Mouse (Mus musculus) heart, embryonic 12.5 days (tissue): ENCODE data around the gene Pramel7. TPM values are rescaled to one million over a fixed set of nuclear protein-coding genes. Genes with fewer than 3 reads are reported as not detected.

Experiments
- ATAC-seq: fragments of 200-750 bp; cut with Nextera tagmentation; 2 replicates; pipeline ENCODE4 v1.8.0; 2017; ENCODE audit warnings: moderate TSS enrichment, moderate library complexity; ENCODE audit not compliant: insufficient number of reproducible peaks, low FRiP score
- H3K27ac ChIP-seq: fragments of 300-500 bp; sonication (generic); 2 replicates; pipeline ENCODE4 v1.5.1; 2016; ENCODE audit warnings: mild to moderate bottlenecking, moderate library complexity; ENCODE audit not compliant: poor library complexity, severe bottlenecking
- H3K27me3 ChIP-seq: fragments of 300-500 bp; sonication (generic); replicated peaks from 2 replicates; pipeline ENCODE4 v1.6.1; 2016; ENCODE audit warnings: mild to moderate bottlenecking, moderate library complexity
- H3K36me3 ChIP-seq: fragments of 300-500 bp; sonication (generic); 2 replicates; pipeline ENCODE4 v1.6.1; 2016; ENCODE audit warnings: mild to moderate bottlenecking, moderate library complexity
- H3K4me1 ChIP-seq: fragments of 300-500 bp; sonication (generic); replicated peaks from 2 replicates; pipeline ENCODE4 v1.6.1; 2016; ENCODE audit warnings: mild to moderate bottlenecking
- H3K4me2 ChIP-seq: fragments of 300-500 bp; sonication (generic); 2 replicates; pipeline ENCODE4 v1.6.1; 2016; ENCODE audit warnings: mild to moderate bottlenecking, moderate library complexity
- H3K4me3 ChIP-seq: fragments of 300-500 bp; sonication (generic); 2 replicates; pipeline ENCODE4 v1.5.1; 2016; ENCODE audit warnings: mild to moderate bottlenecking
- H3K9ac ChIP-seq: fragments of 300-500 bp; sonication (generic); 2 replicates; pipeline ENCODE4 v1.6.1; 2016; ENCODE audit warnings: mild to moderate bottlenecking, moderate library complexity
- H3K9me3 ChIP-seq: fragments of 300-500 bp; sonication (generic); replicated peaks from 2 replicates; pipeline ENCODE4 v1.6.1; 2016; ENCODE audit warnings: mild to moderate bottlenecking, moderate library complexity
- WGBS: fragments of 180-500 bp; shearing (Covaris S2); methylation state at CpG from one replicate; pipeline ENCODE4 v1.1.7; 2016; 5-methylcytosine and 5-hydroxymethylcytosine counted together
- polyA plus RNA-seq: library from polyadenylated mRNA; unstranded; fragments of >200 nt; fragmentation: Nextera tagmentation; extraction: Ambion mirVana; gene quantifications from 2 replicates; pipeline ENCODE4 v1.2.1, GENCODE M21; 2016

The Pramel7 gene
- polyA plus RNA-seq, 1 experiment from 2014 or later = not detected

GRCm38 (mm10) chr2:87481158-87481557 is 15.7 kb downstream of the Pramel7 start:
- Histone ChIP-seq H3K27ac (no peak overlapping the region), H3K4me2 (no peak overlapping the region)

GRCm38 (mm10) chr2:87480207-87480606 is 16.7 kb downstream of the Pramel7 start:
- H3K36me3 ChIP-seq = no peaks in the 10 kb centered on the region
- H3K9me3 ChIP-seq = no peaks in the 10 kb centered on the region
- H3K27me3 ChIP-seq = no peaks in the 10 kb centered on the region
- H3K4me2 ChIP-seq = no peak overlapping the region
- no peak overlapping the region for H3K27ac ChIP-seq
- H3K4me1 ChIP-seq = no peaks in the 10 kb centered on the region
- H3K9ac ChIP-seq = no peak overlapping the region
- H3K4me3 ChIP-seq = no peak overlapping the region
- ATAC-seq = no peak

More at GRCm38 (mm10) chr2:87481158-87481557, 15.7 kb downstream of the Pramel7 start:
- WGBS = 63% methylated on average over 4 of the region's 4 CpGs
- Histone ChIP-seq H3K27me3 (no peaks in the 10 kb centered on the region), H3K9ac (no peak overlapping the region), H3K4me1 (no peaks in the 10 kb centered on the region), H3K9me3 (no peaks in the 10 kb centered on the region), H3K36me3 (no peaks in the 10 kb centered on the region), H3K4me3 (no peak overlapping the region)
- no peak for ATAC-seq

GRCm38 (mm10) chr2:87461769-87462168 is 35.1 kb downstream of the Pramel7 start:
- no peak for ATAC-seq
- Histone ChIP-seq H3K4me2 (no peak overlapping the region), H3K4me3 (no peak overlapping the region), H3K27ac (no peak overlapping the region), H3K9ac (no peak overlapping the region), H3K9me3 (0 out of 2 replicates have a peak, but pooled peaks cover 3% of the 10 kb centered on the region), H3K4me1 (no peaks in the 10 kb centered on the region), H3K27me3 (no peaks in the 10 kb centered on the region), H3K36me3 (no peaks in the 10 kb centered on the region)
- WGBS = 84% methylated on average over 4 of the region's 4 CpGs

- H3K36me3 ChIP-seq = no peaks in the 10 kb centered on the region
- no peaks in the 10 kb centered on the region for H3K27me3 ChIP-seq
- no peaks in the 10 kb centered on the region for H3K9me3 ChIP-seq
- no peak for ATAC-seq
- no peak within 1 kb of the TSS for H3K4me2 ChIP-seq
- H3K27ac ChIP-seq = no peak within 1 kb of the TSS
- H3K9ac ChIP-seq = no peak within 1 kb of the TSS
- H3K4me3 ChIP-seq = no peak within 1 kb of the TSS
- H3K4me1 ChIP-seq = no peaks in the 10 kb centered on the region
Observed at GRCm38 (mm10) chr2:87453662-87454061, 43.2 kb downstream of the Pramel7 start, which contains the start of gene Olfr1126. Gene Olfr1126, plus strand, starts transcription at chr2:87453962.

Other genes with a start within 250 kb of the Pramel7 start
- not detected in 2 replicates for gene Olfr1115, start 249.1 kb downstream of the Pramel7 start, polyA plus RNA-seq
- not detected in 2 replicates for gene Olfr1116, start 229.6 kb downstream of the Pramel7 start, polyA plus RNA-seq
- not detected in 2 replicates for gene Olfr1118, start 189.5 kb downstream of the Pramel7 start, polyA plus RNA-seq
- not detected in 2 replicates for gene Olfr1120, start 142.3 kb downstream of the Pramel7 start, polyA plus RNA-seq
- gene Olfr1121, start 127.2 kb downstream of the Pramel7 start, polyA plus RNA-seq = not detected in 2 replicates
- gene Olfr1122, start 111.2 kb downstream of the Pramel7 start, polyA plus RNA-seq = not detected in 2 replicates
- gene Olfr1123, start 80.5 kb downstream of the Pramel7 start, polyA plus RNA-seq = not detected in 2 replicates
- not detected in 2 replicates for gene Olfr1124, start 66.8 kb downstream of the Pramel7 start, polyA plus RNA-seq
- not detected in 2 replicates for gene Olfr1126, start 43.1 kb downstream of the Pramel7 start, polyA plus RNA-seq
- not detected in 2 replicates for gene Pramel6, start 9.5 kb upstream of the Pramel7 start, polyA plus RNA-seq
- not detected in 2 replicates for gene Olfr153, start 34.7 kb upstream of the Pramel7 start, polyA plus RNA-seq
- not detected in 2 replicates for gene Olfr1128, start 48.4 kb upstream of the Pramel7 start, polyA plus RNA-seq
- not detected in 2 replicates for gene Olfr1129, start 76.8 kb upstream of the Pramel7 start, polyA plus RNA-seq
- not detected in 2 replicates for gene Olfr1130, start 109.1 kb upstream of the Pramel7 start, polyA plus RNA-seq
- gene Olfr1131, start 130.0 kb upstream of the Pramel7 start, polyA plus RNA-seq = not detected in 2 replicates
- not detected in 2 replicates for gene Olfr1132, start 140.4 kb upstream of the Pramel7 start, polyA plus RNA-seq
- not detected in 2 replicates for gene Olfr1133, start 150.3 kb upstream of the Pramel7 start, polyA plus RNA-seq
- not detected in 2 replicates for gene Olfr1134, start 161.4 kb upstream of the Pramel7 start, polyA plus RNA-seq
- gene Olfr1135, start 176.6 kb upstream of the Pramel7 start, polyA plus RNA-seq = not detected in 2 replicates
- gene Olfr1136, start 196.9 kb upstream of the Pramel7 start, polyA plus RNA-seq = not detected in 2 replicates
- gene Olfr1137, start 216.1 kb upstream of the Pramel7 start, polyA plus RNA-seq = not detected in 2 replicates
- gene Olfr1138, start 242.9 kb upstream of the Pramel7 start, polyA plus RNA-seq = not detected in 2 replicates
- not detected in 2 replicates for gene Olfr1140, start 246.7 kb upstream of the Pramel7 start, polyA plus RNA-seq